Mouse (Mus musculus) C2C12 (cell line): ENCODE data around the gene Lyrm7. TPM values are rescaled to one million over a fixed set of nuclear protein-coding genes. Genes with fewer than 3 reads are reported as not detected.

ENCODE experiments used
- H3K27me3 ChIP-seq: one replicate; pipeline ENCODE4 v1.6.1; 2011; ENCODE audit not compliant: control insufficient read depth, insufficient read depth, insufficient read length
- H3K36me3 ChIP-seq: one replicate; pipeline ENCODE4 v1.6.1; 2011; ENCODE audit not compliant: control insufficient read depth, insufficient read depth
- H3K4me3 ChIP-seq: one replicate; pipeline ENCODE4 v1.5.1; 2011; ENCODE audit warnings: mild to moderate bottlenecking, control low read depth; ENCODE audit not compliant: poor library complexity, insufficient read depth, severe bottlenecking
- H3K79me2 ChIP-seq: one replicate; pipeline ENCODE4 v1.6.1; 2011; ENCODE audit not compliant: control insufficient read depth, insufficient read depth
- H3K79me3 ChIP-seq: one replicate; pipeline ENCODE4 v1.6.1; 2011; ENCODE audit warnings: low read depth, control low read depth
- H3ac ChIP-seq: one replicate; pipeline ENCODE3; 2011; ENCODE audit warnings: low read depth; ENCODE audit not compliant: control insufficient read depth, insufficient read length
- CEBPB ChIP-seq: IDR thresholded peaks from one replicate; pipeline ENCODE4 v1.6.1; 2011; ENCODE audit warnings: low read depth, mild to moderate bottlenecking, control low read depth, moderate library complexity
- CTCF ChIP-seq: IDR thresholded peaks from one replicate; pipeline ENCODE4 v1.5.1; 2011; ENCODE audit not compliant: control insufficient read depth, insufficient read depth, insufficient read length
- FOSL1 ChIP-seq: IDR thresholded peaks from one replicate; pipeline ENCODE4 v1.8.0; 2011; ENCODE audit warnings: mild to moderate bottlenecking, low read length; ENCODE audit not compliant: poor library complexity, insufficient read depth, severe bottlenecking
- MAX ChIP-seq: IDR thresholded peaks from one replicate; pipeline ENCODE4 v1.6.1; 2011; ENCODE audit warnings: mild to moderate bottlenecking, control low read depth
- MYOD1 ChIP-seq: IDR thresholded peaks from one replicate; pipeline ENCODE4 v1.6.1; 2011; ENCODE audit warnings: low read depth; ENCODE audit not compliant: control insufficient read depth, insufficient read length
- MYOG ChIP-seq: IDR thresholded peaks from one replicate; pipeline ENCODE4 v1.6.1; 2011; ENCODE audit not compliant: control insufficient read depth, insufficient read length; ENCODE audit errors: extremely low read depth
- USF1 ChIP-seq: IDR thresholded peaks from one replicate; pipeline ENCODE4 v1.6.1; 2011; ENCODE audit warnings: low read depth, mild to moderate bottlenecking, control low read depth, moderate library complexity
- polyA plus RNA-seq: library from polyadenylated mRNA; unstranded; fragments of >200 nt; fragmentation: generic; extraction: Trizol; gene quantifications from one replicate; pipeline ENCODE4 v1.2.1, GENCODE M21; 2012; ENCODE audit warnings: missing spikeins

The Lyrm7 gene
- polyA plus RNA-seq, 1 experiment, result 0.25 TPM

GRCm38 (mm10) chr11:54808177-54808576 is 52.5 kb downstream of the Lyrm7 start:
- H3ac ChIP-seq, result no peak overlapping the region
- no peaks in the 10 kb centered on the region for H3K79me2 ChIP-seq
- no peak overlapping the region for H3K4me3 ChIP-seq
- H3K36me3 ChIP-seq, result no peaks in the 10 kb centered on the region
- H3K79me3 ChIP-seq, result no peaks in the 10 kb centered on the region
- TF ChIP-seq USF1, result no peak
- no peak for TF ChIP-seq MAX
- no peak for TF ChIP-seq FOSL1
- no peak for TF ChIP-seq CEBPB
- no peak for TF ChIP-seq CTCF
- TF ChIP-seq MYOG, result no peak
- TF ChIP-seq MYOD1, result no peak
- no peaks in the 10 kb centered on the region for H3K27me3 ChIP-seq

DNA sequence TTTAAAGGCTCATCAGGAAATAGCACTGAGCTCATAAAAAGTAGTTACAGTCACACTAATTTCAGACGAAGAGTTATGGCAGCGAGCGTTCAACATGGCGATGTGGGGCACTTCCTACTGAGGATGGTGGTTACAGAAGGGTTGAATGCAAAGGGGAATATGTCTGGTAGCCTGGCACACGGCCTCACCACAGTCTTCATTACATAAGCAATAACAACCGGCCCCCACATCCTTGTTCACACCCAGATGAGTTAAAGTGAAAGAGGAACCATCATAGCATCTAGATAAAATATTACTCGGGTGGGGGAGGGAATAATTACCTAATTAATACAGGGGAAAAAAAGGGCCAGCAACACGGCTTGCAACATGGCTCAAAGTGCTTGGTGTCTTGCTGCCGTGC is 53.0 kb downstream of the Lyrm7 start:
- no peaks in the 10 kb centered on the region for H3K27me3 ChIP-seq
- no peak overlapping the region for H3K4me3 ChIP-seq
- no peaks in the 10 kb centered on the region for H3K79me2 ChIP-seq
- H3K36me3 ChIP-seq, result no peaks in the 10 kb centered on the region
- no peaks in the 10 kb centered on the region for H3K79me3 ChIP-seq
- H3ac ChIP-seq, result no peak overlapping the region
- TF ChIP-seq CTCF, result no peak
- TF ChIP-seq CEBPB, result no peak
- TF ChIP-seq MYOD1, result no peak

- H3ac ChIP-seq, result no peak overlapping the region
- no peaks in the 10 kb centered on the region for H3K79me3 ChIP-seq
- no peak overlapping the region for H3K4me3 ChIP-seq
- TF ChIP-seq CEBPB (no peak), USF1 (no peak), FOSL1 (no peak), CTCF (no peak)
- H3K36me3 ChIP-seq, result no peaks in the 10 kb centered on the region
- H3K27me3 ChIP-seq, result no peaks in the 10 kb centered on the region
- no peaks in the 10 kb centered on the region for H3K79me2 ChIP-seq
Measured at GRCm38 (mm10) chr11:54806891-54807290, 53.8 kb downstream of the Lyrm7 start.

DNA sequence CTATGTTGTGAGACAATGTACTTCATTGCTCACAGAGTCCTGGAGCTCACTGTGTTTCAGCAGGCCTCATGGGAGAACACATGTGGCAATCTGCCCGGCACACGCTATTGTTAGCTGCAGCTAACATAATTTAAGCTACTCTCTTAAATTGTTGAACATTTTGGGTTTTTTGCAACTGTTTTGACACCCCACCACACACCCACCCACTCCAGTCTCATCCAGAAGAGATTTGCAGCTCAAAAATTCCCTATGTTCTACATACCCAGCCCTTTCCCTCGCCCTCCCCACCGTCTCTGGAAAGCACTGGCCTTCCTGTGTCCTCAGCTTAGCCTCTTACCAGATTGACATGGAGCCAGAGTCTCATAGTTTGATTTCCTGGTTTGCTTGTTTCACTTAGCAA is 55.5 kb downstream of the Lyrm7 start:
- Histone ChIP-seq H3K36me3 (no peaks in the 10 kb centered on the region), H3K79me2 (no peaks in the 10 kb centered on the region), H3K27me3 (no peaks in the 10 kb centered on the region), H3ac (no peak overlapping the region), H3K79me3 (no peaks in the 10 kb centered on the region), H3K4me3 (no peak overlapping the region)
- TF ChIP-seq MAX (no peak), FOSL1 (no peak), MYOG (no peak), USF1 (no peak), CEBPB (no peak), MYOD1 (no peak), CTCF (no peak)

- no peak overlapping the region for H3ac ChIP-seq
- no peaks in the 10 kb centered on the region for H3K36me3 ChIP-seq
- H3K79me2 ChIP-seq, result no peaks in the 10 kb centered on the region
- no peaks in the 10 kb centered on the region for H3K27me3 ChIP-seq
- no peaks in the 10 kb centered on the region for H3K79me3 ChIP-seq
- H3K4me3 ChIP-seq, result no peak overlapping the region
- TF ChIP-seq CTCF (no peak), USF1 (no peak), FOSL1 (no peak), CEBPB (no peak), MYOG (no peak), MYOD1 (no peak), MAX (no peak)
Measured at GRCm38 (mm10) chr11:54802621-54803020, 58.1 kb downstream of the Lyrm7 start.

GRCm38 (mm10) chr11:54801791-54802558 is 58.7 kb downstream of the Lyrm7 start:
- Histone ChIP-seq H3K79me3 (no peaks in the 10 kb centered on the region), H3K4me3 (no peak overlapping the region), H3K27me3 (no peaks in the 10 kb centered on the region), H3ac (no peak overlapping the region), H3K79me2 (no peaks in the 10 kb centered on the region), H3K36me3 (no peaks in the 10 kb centered on the region)
- no peak for TF ChIP-seq MYOG
- no peak for TF ChIP-seq MAX
- TF ChIP-seq CTCF, result no peak
- TF ChIP-seq USF1, result no peak
- no peak for TF ChIP-seq CEBPB
- no peak for TF ChIP-seq MYOD1
- no peak for TF ChIP-seq FOSL1
